Mouse (Mus musculus) heart, adult 2 months (tissue): Measurements from ENCODE around the gene Txlng.

Source experiments
- CTCF ChIP-seq: fragments of 200-600 bp; IDR thresholded peaks from 2 replicates; pipeline ENCODE4 v1.8.1; 2022; ENCODE audit warnings: antibody characterized with exemption, mild to moderate bottlenecking, moderate library complexity
- EP300 ChIP-seq: fragments of 200-500 bp; IDR thresholded peaks from 2 replicates; pipeline ENCODE4 v1.6.1; 2011; ENCODE audit warnings: low read depth, low read length, control low read depth; ENCODE audit not compliant: insufficient read depth

DNA sequence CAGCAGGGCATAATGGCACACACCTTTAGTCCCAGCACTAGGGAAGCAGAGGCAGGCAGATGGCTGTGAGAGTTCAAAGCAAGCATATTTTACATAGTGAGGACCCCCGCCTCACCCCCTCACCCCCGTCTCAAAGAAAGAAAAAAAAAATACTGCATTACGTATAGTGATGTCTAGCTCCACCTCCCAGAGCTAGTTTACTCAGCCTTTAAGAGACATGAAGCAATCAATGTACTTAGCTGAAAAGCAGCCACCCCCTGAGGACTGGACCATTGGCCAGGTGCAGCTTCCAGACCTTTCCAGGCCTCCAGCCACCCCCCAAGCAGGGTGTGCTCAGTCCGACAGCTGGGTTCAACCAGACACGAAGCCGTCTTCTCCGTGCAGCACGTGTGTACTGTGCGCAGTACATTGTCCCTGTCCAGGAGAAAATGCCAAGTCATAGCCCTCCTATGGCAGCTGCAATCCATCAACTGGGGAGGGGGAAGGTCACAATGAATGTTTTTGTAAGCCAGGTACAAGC is 93.1 kb downstream of the Txlng start:
- TF ChIP-seq EP300 (no peak), CTCF (no peak)
